Mouse (Mus musculus): ENCODE measurements around the gene Ttc21a. TPM values are rescaled to one million over a fixed set of nuclear protein-coding genes. Genes with fewer than 3 reads are reported as not detected.

The Ttc21a gene
- polyA plus RNA-seq, 1 experiment from 2014 or later = 0.20 TPM

DNA sequence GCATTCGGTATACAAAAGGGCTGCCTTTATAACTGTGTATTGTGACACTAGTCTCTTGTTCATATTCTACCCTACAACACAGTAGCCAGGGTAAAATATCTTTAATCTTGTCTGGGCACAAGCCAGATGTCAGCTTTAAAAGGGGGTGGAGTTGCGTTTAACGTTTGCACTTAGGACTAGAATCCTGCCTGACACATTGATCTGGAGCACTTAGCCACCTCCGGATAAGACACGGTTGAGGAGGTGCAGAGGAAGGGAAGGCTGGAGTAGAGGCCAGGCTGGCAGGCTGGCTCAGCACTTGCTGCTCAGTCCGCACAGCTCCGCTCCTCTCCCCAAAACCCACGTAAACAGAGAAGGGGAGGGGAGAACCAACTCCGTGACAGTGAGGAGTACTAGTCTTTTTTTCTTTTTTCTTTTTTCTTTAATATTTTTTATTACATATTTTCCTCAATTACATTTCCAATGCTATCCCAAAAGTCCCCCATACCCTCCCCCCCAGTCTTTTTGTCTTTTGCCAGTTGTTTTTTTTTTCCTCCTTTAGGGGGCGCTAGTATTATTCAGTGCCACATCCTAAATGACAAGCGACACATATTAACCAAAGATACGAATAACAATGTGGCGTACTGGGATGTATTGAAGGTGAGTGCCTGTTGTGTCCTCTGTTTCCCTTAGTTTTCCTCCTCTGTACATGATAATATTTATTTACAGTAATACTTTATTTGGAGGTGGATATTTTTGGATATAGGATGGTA is 24.1 kb upstream of the Ttc21a start:
- Histone ChIP-seq H3K4me1 (no peaks in the 10 kb centered on the region), H3K9ac (no peak overlapping the region), H3K36me3 (peaks cover 92% of the 10 kb centered on the region), H3K4me3 (no peak overlapping the region), H3K4me2 (replicated peaks) (no peak overlapping the region), H3K27ac (no peak overlapping the region), H3K27me3 (no peaks in the 10 kb centered on the region), H3K9me3 (no peaks in the 10 kb centered on the region)
- ATAC-seq (ENCODE audit: low FRiP score, low read depth) = no peak
- WGBS = 79% methylated on average over 13 of the region's 13 CpGs

DNA sequence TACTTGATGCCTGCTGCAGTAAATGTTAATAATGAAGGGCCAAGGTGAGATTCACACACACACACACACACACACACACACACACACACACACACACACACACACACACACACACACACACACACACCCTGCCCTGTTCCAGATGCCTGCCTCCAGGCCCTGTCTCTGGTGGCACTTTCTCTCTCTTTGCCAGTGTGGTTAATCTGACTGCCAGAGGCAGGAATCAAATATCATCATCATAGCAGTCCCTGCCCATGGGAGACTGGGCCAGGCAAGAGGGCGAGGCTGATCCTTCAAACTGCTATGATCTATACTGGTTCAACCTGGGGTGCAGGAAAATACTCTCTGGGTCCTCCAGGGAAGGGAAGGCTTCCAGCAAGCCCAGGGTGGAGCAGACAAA is 17.5 kb upstream of the Ttc21a start:
- H3K4me1 ChIP-seq = no peaks in the 10 kb centered on the region
- 84% methylated on average over 1 of the region's 1 CpGs for WGBS
- H3K9ac ChIP-seq = no peak overlapping the region
- H3K36me3 ChIP-seq = peaks cover 87% of the 10 kb centered on the region
- H3K9me3 ChIP-seq = no peaks in the 10 kb centered on the region
- H3K27ac ChIP-seq = no peak overlapping the region
- no peak for ATAC-seq (ENCODE audit: low FRiP score, low read depth)
- H3K4me2 ChIP-seq (replicated peaks) = no peak overlapping the region
- no peaks in the 10 kb centered on the region for H3K27me3 ChIP-seq
- H3K4me3 ChIP-seq = no peak overlapping the region

DNA sequence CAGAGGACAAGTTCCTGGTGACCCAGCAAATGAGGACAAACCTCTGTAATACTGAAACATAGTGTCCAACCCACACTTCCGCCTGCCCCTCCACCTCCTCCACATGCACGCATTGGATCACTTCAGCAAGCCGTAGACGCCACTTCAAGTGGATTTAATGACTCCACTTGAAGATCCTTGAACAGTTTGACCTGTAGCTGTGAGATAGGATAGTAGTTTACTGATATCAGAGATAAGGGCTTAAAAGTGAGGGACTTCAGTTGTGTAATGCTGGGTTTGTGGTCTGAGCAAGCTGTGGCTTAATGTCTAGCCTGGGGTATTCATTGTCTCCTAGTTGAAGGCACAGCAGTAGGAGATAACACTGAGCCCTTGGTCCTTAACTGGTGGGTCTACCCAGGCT is 13.9 kb upstream of the Ttc21a start:
- ATAC-seq (ENCODE audit: low FRiP score, low read depth) = no peak
- 93% methylated on average over 4 of the region's 4 CpGs for WGBS
- no peak overlapping the region for H3K4me2 ChIP-seq (replicated peaks)
- no peaks in the 10 kb centered on the region for H3K27me3 ChIP-seq
- H3K36me3 ChIP-seq = peaks cover 93% of the 10 kb centered on the region
- H3K9me3 ChIP-seq = no peaks in the 10 kb centered on the region
- no peak overlapping the region for H3K9ac ChIP-seq
- no peaks in the 10 kb centered on the region for H3K4me1 ChIP-seq
- H3K4me3 ChIP-seq = no peak overlapping the region
- H3K27ac ChIP-seq = no peak overlapping the region

DNA sequence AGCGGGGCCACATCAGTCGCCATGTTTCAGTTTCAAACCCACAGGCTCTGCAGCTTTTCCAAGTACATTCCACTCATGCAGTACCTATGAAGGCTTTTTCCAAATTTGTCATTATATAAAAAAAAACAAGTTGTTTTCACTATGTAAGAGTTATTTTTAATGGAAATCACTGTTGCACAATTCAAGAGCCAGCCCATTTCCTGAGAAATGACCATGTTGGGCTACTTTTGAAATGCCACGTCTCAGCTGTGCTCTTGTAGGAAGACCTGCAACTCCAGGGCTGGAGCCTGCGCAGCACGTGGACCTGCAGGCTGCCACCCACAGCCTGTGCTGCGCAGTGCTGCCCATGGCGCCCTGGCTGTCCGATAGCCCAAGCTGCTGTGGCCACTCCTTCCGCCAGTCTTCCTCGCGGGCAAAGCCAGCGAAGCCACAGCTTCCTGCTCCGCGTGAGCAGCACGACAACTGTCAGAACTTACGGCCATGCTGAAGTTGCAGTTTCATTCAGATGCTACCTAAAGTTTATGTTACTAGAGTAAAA is 12.2 kb upstream of the Ttc21a start:
- Histone ChIP-seq H3K4me1 (no peaks in the 10 kb centered on the region), H3K9ac (no peak overlapping the region), H3K27ac (no peak overlapping the region), H3K27me3 (no peaks in the 10 kb centered on the region), H3K4me2 (replicated peaks) (no peak overlapping the region), H3K36me3 (peaks cover 94% of the 10 kb centered on the region), H3K9me3 (no peaks in the 10 kb centered on the region), H3K4me3 (no peak overlapping the region)
- 93% methylated on average over 16 of the region's 16 CpGs for WGBS
- ATAC-seq (ENCODE audit: low FRiP score, low read depth) = no peak

DNA sequence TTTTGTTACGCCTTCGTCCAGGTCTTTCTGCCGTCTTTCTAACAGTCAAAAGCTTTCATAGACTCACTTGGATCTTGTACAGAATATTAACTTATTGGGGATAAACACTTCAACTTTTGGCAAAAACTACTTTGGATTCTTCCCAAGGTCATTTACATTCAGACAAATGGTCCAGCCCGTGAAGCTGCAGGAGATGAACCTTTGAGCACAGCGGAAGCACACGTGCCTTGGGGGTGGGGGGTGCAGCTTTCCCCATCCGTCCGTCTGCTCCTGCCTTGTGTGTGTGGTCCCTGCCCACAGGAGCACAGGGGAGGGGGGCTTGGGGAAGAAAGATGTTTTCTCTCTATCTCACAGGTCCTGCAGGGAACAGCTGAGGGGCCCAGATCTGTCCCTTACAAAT is 11.7 kb upstream of the Ttc21a start:
- no peaks in the 10 kb centered on the region for H3K9me3 ChIP-seq
- H3K9ac ChIP-seq = no peak overlapping the region
- ATAC-seq (ENCODE audit: low FRiP score, low read depth) = no peak
- H3K4me3 ChIP-seq = no peak overlapping the region
- no peak overlapping the region for H3K27ac ChIP-seq
- H3K27me3 ChIP-seq = no peaks in the 10 kb centered on the region
- WGBS = 86% methylated on average over 8 of the region's 8 CpGs
- no peaks in the 10 kb centered on the region for H3K4me1 ChIP-seq
- no peak overlapping the region for H3K4me2 ChIP-seq (replicated peaks)
- H3K36me3 ChIP-seq = peaks cover 94% of the 10 kb centered on the region

DNA sequence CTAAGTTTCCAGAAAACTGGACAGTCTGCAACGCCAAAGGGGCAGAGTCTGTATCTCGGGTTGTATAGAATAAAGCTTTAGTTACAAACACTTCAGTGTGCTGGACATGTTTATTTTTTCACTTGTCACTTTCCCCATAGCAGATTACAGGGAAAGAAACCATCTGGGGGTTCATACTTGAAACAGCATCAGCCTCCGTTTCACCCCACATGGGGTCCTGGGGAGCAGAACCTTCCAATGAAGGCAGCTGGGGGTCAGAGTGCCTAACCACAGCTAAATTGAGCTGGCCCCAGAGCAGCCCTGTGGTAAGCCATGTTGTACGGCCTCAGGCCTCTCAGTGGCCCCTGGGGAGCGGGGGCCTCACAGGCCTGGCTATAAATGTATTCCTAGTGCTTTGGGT is 10.9 kb upstream of the Ttc21a start:
- WGBS = 82% methylated on average over 5 of the region's 5 CpGs
- Histone ChIP-seq H3K27me3 (no peaks in the 10 kb centered on the region), H3K36me3 (peaks cover 93% of the 10 kb centered on the region), H3K4me3 (no peak overlapping the region), H3K27ac (no peak overlapping the region), H3K9me3 (no peaks in the 10 kb centered on the region), H3K4me1 (no peaks in the 10 kb centered on the region), H3K4me2 (replicated peaks) (no peak overlapping the region), H3K9ac (no peak overlapping the region)
- ATAC-seq (ENCODE audit: low FRiP score, low read depth) = no peak

DNA sequence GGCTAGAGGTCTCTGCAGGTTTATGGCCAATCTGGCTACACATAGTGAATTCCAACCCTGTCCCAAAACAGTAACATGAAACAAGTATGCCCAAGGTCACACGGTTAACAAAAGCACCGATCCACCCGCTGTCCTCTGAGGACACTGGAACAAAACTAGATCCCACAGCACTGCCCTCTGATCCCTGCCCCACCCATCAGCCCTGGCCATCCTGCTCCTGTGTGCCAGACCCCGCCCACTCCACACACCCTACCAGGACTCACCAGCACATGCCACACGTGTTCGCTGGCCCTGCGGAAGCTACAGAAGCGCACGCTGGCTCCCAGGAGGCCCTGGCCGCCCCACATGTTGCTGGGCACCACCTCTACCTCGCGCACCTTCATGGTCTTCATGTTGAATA is 5.0 kb upstream of the Ttc21a start:
- H3K4me1 ChIP-seq = peaks cover 9% of the 10 kb centered on the region
- no peak overlapping the region for H3K9ac ChIP-seq
- H3K4me2 ChIP-seq (replicated peaks) = no peak overlapping the region
- no peak for ATAC-seq (ENCODE audit: low FRiP score, low read depth)
- H3K4me3 ChIP-seq = no peak overlapping the region
- peaks cover 57% of the 10 kb centered on the region for H3K36me3 ChIP-seq
- H3K27me3 ChIP-seq = no peaks in the 10 kb centered on the region
- H3K9me3 ChIP-seq = no peaks in the 10 kb centered on the region
- no peak overlapping the region for H3K27ac ChIP-seq
- WGBS = 86% methylated on average over 12 of the region's 12 CpGs

DNA sequence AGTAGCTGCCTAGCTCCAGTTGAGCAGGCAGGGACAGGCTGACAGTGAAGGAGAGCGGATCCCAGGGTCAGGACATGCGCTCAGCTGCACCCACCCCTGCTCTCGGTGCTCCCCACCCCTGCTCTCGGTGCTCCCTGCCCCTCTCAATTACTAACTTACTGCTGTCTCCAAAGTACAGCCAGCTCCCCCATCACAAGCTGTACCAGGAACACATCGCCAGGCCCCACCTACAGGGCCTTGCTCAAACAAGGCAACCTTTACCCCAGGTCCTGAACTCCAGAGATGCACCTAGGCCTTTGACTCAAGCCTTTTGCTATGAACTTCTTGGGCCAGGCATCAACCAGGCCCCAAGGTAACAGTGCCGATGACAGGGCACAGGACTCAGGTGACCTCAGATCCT is 3.7 kb upstream of the Ttc21a start:
- WGBS = 98% methylated on average over 6 of the region's 6 CpGs
- no peak for ATAC-seq (ENCODE audit: low FRiP score, low read depth)
- Histone ChIP-seq H3K9me3 (no peaks in the 10 kb centered on the region), H3K9ac (no peak overlapping the region), H3K4me1 (peaks cover 16% of the 10 kb centered on the region), H3K27me3 (no peaks in the 10 kb centered on the region), H3K27ac (no peak overlapping the region), H3K4me2 (replicated peaks) (no peak overlapping the region), H3K36me3 (peaks cover 44% of the 10 kb centered on the region), H3K4me3 (no peak overlapping the region)

DNA sequence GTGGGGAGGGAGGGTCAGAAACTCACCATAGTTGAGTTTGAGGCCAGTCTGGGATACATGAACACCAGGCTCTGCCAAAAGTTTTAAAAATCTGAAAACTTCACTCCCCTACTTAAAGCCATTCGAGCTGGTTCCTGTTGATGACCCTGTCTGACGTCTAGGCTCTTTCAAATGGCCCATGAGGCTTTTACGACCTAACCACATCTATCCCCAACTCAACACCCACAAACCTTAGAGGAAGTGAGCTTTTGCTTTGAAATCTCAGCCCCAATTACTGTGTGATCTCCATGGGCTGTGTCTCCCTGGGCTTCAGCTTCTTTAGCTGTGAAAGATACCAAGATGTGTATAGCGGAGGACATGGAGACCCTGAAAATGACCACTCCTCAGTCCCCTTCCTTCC is 1.1 kb downstream of the Ttc21a start:
- no peak for ATAC-seq (ENCODE audit: low FRiP score, low read depth)
- peaks cover 45% of the 10 kb centered on the region for H3K4me1 ChIP-seq
- WGBS = 64% methylated on average over 4 of the region's 4 CpGs

DNA sequence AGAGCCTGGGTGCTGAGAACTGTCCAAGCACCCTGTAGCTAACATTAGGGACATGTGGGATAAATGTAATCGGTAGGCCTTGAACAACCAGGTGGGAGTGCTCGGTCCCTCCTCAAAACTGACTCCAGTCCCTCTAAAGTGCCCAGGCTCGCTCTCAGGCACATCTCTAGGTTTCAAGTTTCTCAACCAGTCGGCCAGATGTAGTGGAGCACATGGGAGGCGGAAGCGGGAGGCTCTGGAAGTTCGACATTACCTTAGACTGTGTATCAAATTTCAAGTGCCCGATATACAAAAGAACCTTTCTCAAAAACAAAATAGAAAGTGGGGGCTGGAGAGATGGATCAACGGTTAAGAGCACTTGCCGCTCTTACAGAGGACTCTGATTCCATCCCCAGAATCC is 2.2 kb downstream of the Ttc21a start:
- Histone ChIP-seq H3K27me3 (no peaks in the 10 kb centered on the region), H3K4me1 (peaks cover 45% of the 10 kb centered on the region), H3K4me2 (replicated peaks) (no peak overlapping the region), H3K36me3 (no peaks in the 10 kb centered on the region), H3K4me3 (no peak overlapping the region), H3K27ac (no peak overlapping the region), H3K9me3 (no peaks in the 10 kb centered on the region), H3K9ac (no peak overlapping the region)
- ATAC-seq (ENCODE audit: low FRiP score, low read depth) = no peak
- 23% methylated on average over 10 of the region's 10 CpGs for WGBS

More for the DNA sequence above, 1.1 kb downstream of the Ttc21a start:
- no peak overlapping the region for H3K4me2 ChIP-seq (replicated peaks)
- no peaks in the 10 kb centered on the region for H3K36me3 ChIP-seq
- H3K9ac ChIP-seq = no peak overlapping the region
- H3K27me3 ChIP-seq = no peaks in the 10 kb centered on the region
- no peaks in the 10 kb centered on the region for H3K9me3 ChIP-seq
- H3K27ac ChIP-seq = no peak overlapping the region
- no peak overlapping the region for H3K4me3 ChIP-seq

DNA sequence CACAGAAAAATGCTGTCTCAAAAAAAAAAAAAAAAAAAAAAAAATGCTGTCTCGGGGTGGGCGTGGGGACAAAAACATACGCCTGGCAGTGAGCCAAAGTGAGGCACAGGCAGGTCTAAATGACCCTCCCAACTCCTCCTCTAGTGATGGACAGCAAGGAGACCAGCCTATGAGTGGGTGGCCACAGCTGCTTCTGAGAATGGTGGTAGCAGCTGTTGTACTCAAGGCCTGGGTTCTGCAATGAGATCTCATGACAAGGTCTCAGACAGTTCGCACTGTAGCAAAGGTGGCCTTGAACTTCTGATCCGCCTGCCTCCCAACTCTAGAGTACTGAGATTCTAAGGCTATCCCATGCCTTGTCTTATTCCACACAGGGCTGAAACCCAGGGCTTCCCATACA is 4.0 kb downstream of the Ttc21a start:
- Histone ChIP-seq H3K27me3 (no peaks in the 10 kb centered on the region), H3K27ac (peak overlapping the region; percentile 10; the same call in 1 of the 2 replicates), H3K36me3 (no peaks in the 10 kb centered on the region), H3K4me2 (replicated peaks) (no peak overlapping the region), H3K4me1 (peaks cover 39% of the 10 kb centered on the region), H3K9me3 (no peaks in the 10 kb centered on the region), H3K9ac (no peak overlapping the region), H3K4me3 (no peak overlapping the region)
- WGBS = 86% methylated on average over 5 of the region's 5 CpGs
- no peak for ATAC-seq (ENCODE audit: low FRiP score, low read depth)

DNA sequence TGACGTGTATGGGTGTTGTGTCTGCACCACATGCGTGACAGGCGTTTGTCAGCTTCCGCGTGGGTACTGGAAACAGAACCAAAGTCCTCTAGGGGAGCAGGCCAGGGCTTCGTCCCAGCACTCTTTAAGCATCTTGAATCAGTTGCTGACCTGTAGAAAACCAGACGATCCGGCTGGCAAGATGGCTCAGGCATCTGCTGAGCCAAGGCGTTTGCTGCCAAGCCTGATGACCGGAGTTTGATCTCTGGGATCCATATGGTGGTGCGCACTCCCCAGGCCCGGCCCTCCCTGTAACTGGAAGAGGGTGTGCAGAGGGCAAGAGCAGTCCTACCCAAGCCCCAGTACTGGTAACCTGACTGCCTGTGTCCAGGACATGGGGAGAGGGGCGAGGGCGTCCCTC is 4.5 kb downstream of the Ttc21a start:
- Histone ChIP-seq H3K4me3 (no peak overlapping the region), H3K27ac (peak overlapping the region; percentile 11; the same call in 1 of the 2 replicates), H3K27me3 (no peaks in the 10 kb centered on the region), H3K9me3 (no peaks in the 10 kb centered on the region), H3K4me1 (peaks cover 36% of the 10 kb centered on the region), H3K36me3 (no peaks in the 10 kb centered on the region), H3K4me2 (replicated peaks) (no peak overlapping the region), H3K9ac (no peak overlapping the region)
- 69% methylated on average over 14 of the region's 14 CpGs for WGBS
- ATAC-seq (ENCODE audit: low FRiP score, low read depth) = no peak

DNA sequence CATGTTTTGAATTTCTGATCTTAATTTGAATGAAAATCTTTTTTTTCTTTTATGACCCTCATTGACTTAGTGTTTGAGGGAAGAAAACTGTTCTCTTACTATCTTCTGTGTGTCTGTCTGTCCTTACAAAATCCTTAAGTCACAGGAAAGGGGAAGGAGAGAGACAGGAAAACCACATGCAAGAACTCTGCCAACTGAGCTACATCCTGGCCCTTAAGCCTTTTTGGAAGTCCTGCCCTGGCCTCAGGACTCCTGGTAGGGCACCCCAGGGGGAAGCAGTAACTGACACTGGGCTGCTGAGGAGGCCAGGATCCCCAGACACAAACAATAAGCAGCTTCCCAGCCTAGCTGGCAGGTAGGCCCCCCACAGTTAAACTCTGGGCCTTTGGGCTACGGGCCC is 5.9 kb downstream of the Ttc21a start:
- Histone ChIP-seq H3K27me3 (no peaks in the 10 kb centered on the region), H3K9me3 (no peaks in the 10 kb centered on the region), H3K9ac (no peak overlapping the region), H3K27ac (no peak overlapping the region; the same call in 1 of the 2 replicates), H3K4me2 (replicated peaks) (no peak overlapping the region), H3K4me3 (no peak overlapping the region), H3K36me3 (no peaks in the 10 kb centered on the region), H3K4me1 (peaks cover 29% of the 10 kb centered on the region)
- no peak for ATAC-seq (ENCODE audit: low FRiP score, low read depth)
- 74% methylated on average over 1 of the region's 1 CpGs for WGBS

Measured in limb, embryonic 13.5 days (tissue).